Mouse (Mus musculus) heart, embryonic 14.5 days (tissue): ENCODE measurements around the gene Magt1. TPM values are rescaled to one million over a fixed set of nuclear protein-coding genes. Genes with fewer than 3 reads are reported as not detected.

Experiments
- ATAC-seq: fragments of 200-750 bp; cut with Nextera tagmentation; 2 replicates; pipeline ENCODE4 v1.8.0; 2017; ENCODE audit warnings: low read depth, moderate TSS enrichment; ENCODE audit not compliant: insufficient number of reproducible peaks, insufficient read depth, low FRiP score
- H3K27ac ChIP-seq, 2 experiments: fragments of 200-500 bp in 1 of 2; fragments of 300-500 bp in 1 of 2; sonication (generic) in 1 of 2; replicated peaks in 1 of 2; 2 replicates each; pipeline ENCODE4 v1.5.1; 2012 to 2014; ENCODE audit warnings: low read depth in 2 of 2, low read length in 2 of 2, control low read depth in 1 of 2, mild to moderate bottlenecking in 1 of 2, mixed read lengths in 1 of 2; ENCODE audit not compliant: control insufficient read depth in 1 of 2, insufficient read depth in 1 of 2
- H3K27me3 ChIP-seq: fragments of 300-500 bp; sonication (generic); 2 replicates; pipeline ENCODE4 v1.6.1; 2014; ENCODE audit warnings: mild to moderate bottlenecking, low read length, control low read depth; ENCODE audit not compliant: control insufficient read depth, insufficient read depth
- H3K36me3 ChIP-seq: fragments of 300-500 bp; sonication (generic); 2 replicates; pipeline ENCODE4 v1.6.1; 2014; ENCODE audit warnings: mild to moderate bottlenecking, control low read depth, low read length, mixed read lengths; ENCODE audit not compliant: control insufficient read depth, insufficient read depth
- H3K4me1 ChIP-seq, 2 experiments: fragments of 200-500 bp in 1 of 2; fragments of 300-500 bp in 1 of 2; sonication (generic) in 1 of 2; 2 replicates each; pipeline ENCODE4 v1.6.1; 2012 to 2014; ENCODE audit warnings: low read length in 2 of 2, control low read depth in 1 of 2, mixed read lengths in 1 of 2; ENCODE audit not compliant: control insufficient read depth in 2 of 2, insufficient read depth in 2 of 2
- H3K4me2 ChIP-seq: fragments of 300-500 bp; sonication (generic); 2 replicates; pipeline ENCODE4 v1.6.1; 2014; ENCODE audit warnings: mild to moderate bottlenecking, low read length
- H3K4me3 ChIP-seq, 2 experiments: fragments of 200-500 bp in 1 of 2; fragments of 300-500 bp in 1 of 2; sonication (generic) in 1 of 2; 2 replicates each; pipeline ENCODE4 v1.5.1; 2012 to 2014; ENCODE audit warnings: low read length in 2 of 2, mild to moderate bottlenecking in 2 of 2, control low read depth in 1 of 2, low read depth in 1 of 2, moderate library complexity in 1 of 2; ENCODE audit not compliant: control insufficient read depth in 1 of 2, insufficient read depth in 1 of 2
- H3K9ac ChIP-seq: fragments of 300-500 bp; sonication (generic); 2 replicates; pipeline ENCODE4 v1.6.1; 2014; ENCODE audit warnings: mild to moderate bottlenecking, low read length
- H3K9me3 ChIP-seq: fragments of 300-500 bp; sonication (generic); 2 replicates; pipeline ENCODE4 v1.6.1; 2016; ENCODE audit warnings: low read length, control low read depth; ENCODE audit not compliant: control insufficient read depth
- WGBS: fragments of 180-500 bp; shearing (Covaris S2); extraction: QIAGEN DNeasy Blood & Tissue Kit; methylation state at CpG from one replicate; pipeline ENCODE4 v1.1.7; 2014; 5-methylcytosine and 5-hydroxymethylcytosine counted together
- polyA plus RNA-seq: library from polyadenylated mRNA; unstranded; fragments of >200 nt; fragmentation: Nextera tagmentation; extraction: Ambion mirVana; gene quantifications from 2 replicates; pipeline ENCODE4 v1.2.1, GENCODE M21; 2014

The Magt1 gene
- polyA plus RNA-seq, 1 experiment from 2014 or later: 46.5 TPM

DNA sequence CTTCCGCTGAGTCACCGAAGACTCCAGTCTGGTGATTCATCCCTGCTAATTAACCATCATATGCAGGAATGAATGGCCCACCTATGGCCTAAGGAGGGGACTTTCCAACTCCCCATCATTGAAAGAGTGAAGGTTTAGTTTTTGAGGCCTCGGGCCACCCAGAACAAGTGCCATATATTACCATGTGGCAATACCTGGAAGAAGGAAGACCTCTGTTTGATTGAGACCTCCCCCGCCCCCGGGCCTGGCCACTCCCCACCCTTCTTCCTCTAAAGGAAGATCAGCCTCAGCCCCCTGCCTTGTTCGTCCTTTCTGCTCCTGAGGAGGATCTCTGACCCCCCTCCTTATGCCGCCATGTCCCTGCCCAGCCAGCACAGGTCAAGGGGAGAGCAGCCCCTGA lies 72.5 kb downstream of the Magt1 start:
- H3K27ac ChIP-seq: no peak overlapping the region
- no peaks in the 10 kb centered on the region for H3K27me3 ChIP-seq
- no peak for ATAC-seq
- no peak overlapping the region for H3K9ac ChIP-seq
- H3K4me3 ChIP-seq: no peak overlapping the region
- H3K9me3 ChIP-seq: 0 out of 2 replicates have a peak, but pooled peaks cover 3% of the 10 kb centered on the region
- H3K4me2 ChIP-seq: no peak overlapping the region
- WGBS: 81% methylated on average over 7 of the region's 7 CpGs
- no peaks in the 10 kb centered on the region for H3K4me1 ChIP-seq
- no peaks in the 10 kb centered on the region for H3K36me3 ChIP-seq

DNA sequence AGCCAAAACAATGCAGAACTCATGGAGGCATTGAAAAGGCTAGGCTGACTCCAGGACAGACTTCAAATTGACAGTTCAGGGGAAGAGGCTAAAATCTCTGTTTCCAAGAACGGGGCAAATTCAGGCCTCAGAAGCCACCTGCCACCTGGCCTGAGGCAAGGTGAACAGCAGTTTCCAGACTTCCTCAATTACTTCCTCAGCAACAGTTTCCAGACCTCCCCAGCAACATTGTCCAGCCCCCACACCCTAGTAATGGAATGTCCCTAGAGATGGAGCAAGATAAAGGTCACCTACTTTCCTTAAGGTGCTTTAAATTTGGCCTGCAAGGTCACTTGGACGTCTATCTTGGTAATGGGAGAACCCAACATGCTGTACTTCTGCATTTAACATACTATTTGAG lies 74.0 kb downstream of the Magt1 start:
- no peak for ATAC-seq
- WGBS: 72% methylated on average over 2 of the region's 2 CpGs
- H3K4me2 ChIP-seq: no peak overlapping the region
- no peak overlapping the region for H3K9ac ChIP-seq
- H3K27ac ChIP-seq: no peak overlapping the region
- H3K4me3 ChIP-seq: no peak overlapping the region
- H3K9me3 ChIP-seq: 0 out of 2 replicates have a peak, but pooled peaks cover 3% of the 10 kb centered on the region
- H3K27me3 ChIP-seq: no peaks in the 10 kb centered on the region
- H3K36me3 ChIP-seq: no peaks in the 10 kb centered on the region
- no peaks in the 10 kb centered on the region for H3K4me1 ChIP-seq

GRCm38 (mm10) chrX:105934341-105934740 lies 77.4 kb downstream of the Magt1 start:
- Histone ChIP-seq H3K4me1 (no peaks in the 10 kb centered on the region), H3K9ac (no peak overlapping the region), H3K4me2 (no peak overlapping the region), H3K4me3 (no peak overlapping the region), H3K9me3 (0 out of 2 replicates have a peak, but pooled peaks cover 3% of the 10 kb centered on the region), H3K27me3 (no peaks in the 10 kb centered on the region), H3K27ac (no peak overlapping the region), H3K36me3 (no peaks in the 10 kb centered on the region)
- WGBS: 58% methylated on average over 5 of the region's 5 CpGs
- ATAC-seq: no peak

DNA sequence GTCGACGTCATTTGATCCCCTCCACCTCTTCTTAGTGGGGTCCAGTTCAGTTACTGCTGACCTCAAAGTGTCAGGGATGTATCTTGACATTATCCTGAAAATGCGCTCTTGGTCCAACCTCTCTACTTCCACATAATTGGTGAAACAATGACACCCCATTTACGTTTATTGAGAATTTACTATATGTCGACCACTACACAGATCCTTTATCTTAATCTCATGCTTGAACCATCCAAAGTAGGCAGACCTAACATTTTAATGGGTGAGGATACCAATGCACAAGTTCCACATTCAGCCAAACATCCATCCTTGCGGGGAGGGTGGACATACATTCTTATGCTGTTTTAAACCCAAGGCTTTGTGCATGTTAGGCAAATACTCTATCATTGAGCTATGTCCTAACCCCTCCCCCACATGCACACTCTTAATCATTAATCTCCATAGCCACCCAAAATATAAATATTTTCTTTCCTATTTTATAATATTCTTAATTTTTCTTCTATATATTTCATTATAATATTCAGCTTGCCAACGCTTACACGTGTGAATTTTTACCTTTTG lies 82.1 kb downstream of the Magt1 start:
- Histone ChIP-seq H3K9ac (no peak overlapping the region; the same call in 1 of the 2 replicates), H3K4me3 (peak overlapping the region; percentile 58 to 69), H3K4me2 (peak overlapping the region; percentile 49), H3K36me3 (no peaks in the 10 kb centered on the region), H3K27me3 (no peaks in the 10 kb centered on the region), H3K27ac (peak overlapping the region in 1 of 2 experiments; percentile 91; a peak in 2 of 4 replicates), H3K4me1 (peaks cover 3 to 13% of the 10 kb centered on the region in 2 experiments; a peak in 2 of 4 replicates), H3K9me3 (no peaks in the 10 kb centered on the region)
- ATAC-seq: no peak
- WGBS: 30% methylated on average over 8 of the region's 8 CpGs

DNA sequence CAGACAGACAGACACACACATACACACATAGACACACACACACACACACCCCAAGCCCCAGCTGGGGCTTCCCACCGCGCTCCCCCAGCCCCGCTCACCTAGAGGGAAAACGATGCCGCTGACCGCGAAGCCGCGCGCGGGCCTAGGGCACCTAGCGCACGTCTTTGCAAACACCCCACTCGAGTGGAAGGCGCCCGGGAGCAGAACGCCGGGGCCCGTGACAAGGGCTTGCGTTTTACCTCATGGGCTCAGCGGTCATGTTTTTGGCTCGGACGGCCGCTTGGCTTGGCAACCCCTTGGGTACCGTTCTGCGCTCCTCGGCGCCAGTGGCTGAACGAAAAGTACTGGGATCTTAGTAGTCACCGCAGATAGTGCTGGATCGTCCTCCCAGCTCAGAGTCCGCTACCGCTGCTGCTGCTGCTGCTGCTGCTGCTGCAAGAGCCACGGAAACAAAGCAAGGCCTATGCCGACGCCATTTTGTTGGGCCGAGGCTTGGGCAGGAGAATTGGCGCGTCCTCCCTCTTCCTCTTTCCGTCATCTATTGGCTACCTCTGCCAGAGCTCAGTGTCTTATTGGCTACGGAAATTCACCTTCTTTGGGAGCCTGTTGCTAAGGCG lies 82.7 kb downstream of the Magt1 start, which contains the start of gene Atrx:
TSS of gene Atrx (minus strand) at position 543 of the 617 bp plus-strand sequence.
- Histone ChIP-seq H3K4me3 (peak within 1 kb of the TSS; percentile 58 to 69), H3K27ac (peak within 1 kb of the TSS; percentile 90 to 91), H3K4me1 (peaks cover 3 to 13% of the 10 kb centered on the region in 2 experiments; a peak in 2 of 4 replicates), H3K9ac (peak within 1 kb of the TSS; percentile 91), H3K9me3 (no peaks in the 10 kb centered on the region), H3K27me3 (no peaks in the 10 kb centered on the region), H3K36me3 (no peaks in the 10 kb centered on the region), H3K4me2 (peak within 1 kb of the TSS; percentile 67)
- peak; percentile 88 for ATAC-seq
- WGBS: 17% methylated on average over 31 of the region's 42 CpGs

- Histone ChIP-seq H3K4me3 (peak overlapping the region; percentile 58 to 69), H3K36me3 (no peaks in the 10 kb centered on the region), H3K9ac (peak overlapping the region; percentile 91), H3K4me1 (peaks cover 3 to 13% of the 10 kb centered on the region in 2 experiments; a peak in 2 of 4 replicates), H3K9me3 (no peaks in the 10 kb centered on the region), H3K4me2 (peak overlapping the region; percentile 67), H3K27ac (peak overlapping the region; percentile 90 to 91), H3K27me3 (no peaks in the 10 kb centered on the region)
- peak; percentile 49; the same call in 1 of the 2 replicates for ATAC-seq
- WGBS: 20% methylated on average over 53 of the region's 69 CpGs
Observed at GRCm38 (mm10) chrX:105927941-105928860, 83.5 kb downstream of the Magt1 start.

DNA sequence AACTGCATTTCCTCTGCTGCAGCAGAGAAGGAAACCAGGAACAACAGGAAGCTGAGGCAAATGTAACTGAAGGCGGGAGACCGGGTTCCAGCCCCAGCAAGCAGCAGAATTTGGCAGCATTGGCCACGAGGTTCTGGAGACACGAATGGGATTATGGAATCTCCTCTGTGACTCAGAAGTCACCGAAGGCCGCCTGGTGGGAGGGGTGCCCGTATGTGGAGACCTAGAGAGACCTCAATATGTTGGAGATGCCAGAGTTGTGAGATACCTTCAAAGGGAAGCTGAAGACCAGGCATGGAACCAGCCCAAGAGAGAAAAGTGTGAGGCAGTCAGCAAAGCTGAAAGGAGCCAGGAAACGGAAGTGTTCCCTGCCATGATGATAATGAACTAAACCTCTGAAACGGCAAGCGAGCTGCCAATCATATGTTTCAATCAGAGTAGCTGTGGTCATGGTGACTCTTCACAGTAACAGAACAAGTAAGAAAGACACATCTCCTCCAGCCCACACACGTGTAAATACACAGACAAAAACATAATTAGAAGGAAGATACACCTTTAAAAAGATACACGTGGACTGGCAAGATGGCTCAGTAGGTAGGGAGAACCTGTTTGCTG lies 85.5 kb downstream of the Magt1 start:
- no peak overlapping the region for H3K27ac ChIP-seq
- no peak overlapping the region for H3K4me3 ChIP-seq
- peaks cover 3 to 13% of the 10 kb centered on the region in 2 experiments; a peak in 2 of 4 replicates for H3K4me1 ChIP-seq
- 46% methylated on average over 12 of the region's 12 CpGs for WGBS
- peak overlapping the region; percentile 67 for H3K4me2 ChIP-seq
- H3K27me3 ChIP-seq: no peaks in the 10 kb centered on the region
- ATAC-seq: no peak
- H3K36me3 ChIP-seq: no peaks in the 10 kb centered on the region
- no peak overlapping the region for H3K9ac ChIP-seq
- no peaks in the 10 kb centered on the region for H3K9me3 ChIP-seq
